Mouse (Mus musculus) liver (tissue): ENCODE results near the gene Dusp5.
"Not testable (repeated sequence)": the region's sequence is repeated elsewhere in the genome, so short reads cannot be mapped to it uniquely, and the experiment has no call there.

Experiments used
- DNase-seq: peaks from one replicate; pipeline ENCODE4 v3.0.0-alpha.2; 2020; ENCODE audit warnings: mixed read lengths

Dusp5 gene

DNA sequence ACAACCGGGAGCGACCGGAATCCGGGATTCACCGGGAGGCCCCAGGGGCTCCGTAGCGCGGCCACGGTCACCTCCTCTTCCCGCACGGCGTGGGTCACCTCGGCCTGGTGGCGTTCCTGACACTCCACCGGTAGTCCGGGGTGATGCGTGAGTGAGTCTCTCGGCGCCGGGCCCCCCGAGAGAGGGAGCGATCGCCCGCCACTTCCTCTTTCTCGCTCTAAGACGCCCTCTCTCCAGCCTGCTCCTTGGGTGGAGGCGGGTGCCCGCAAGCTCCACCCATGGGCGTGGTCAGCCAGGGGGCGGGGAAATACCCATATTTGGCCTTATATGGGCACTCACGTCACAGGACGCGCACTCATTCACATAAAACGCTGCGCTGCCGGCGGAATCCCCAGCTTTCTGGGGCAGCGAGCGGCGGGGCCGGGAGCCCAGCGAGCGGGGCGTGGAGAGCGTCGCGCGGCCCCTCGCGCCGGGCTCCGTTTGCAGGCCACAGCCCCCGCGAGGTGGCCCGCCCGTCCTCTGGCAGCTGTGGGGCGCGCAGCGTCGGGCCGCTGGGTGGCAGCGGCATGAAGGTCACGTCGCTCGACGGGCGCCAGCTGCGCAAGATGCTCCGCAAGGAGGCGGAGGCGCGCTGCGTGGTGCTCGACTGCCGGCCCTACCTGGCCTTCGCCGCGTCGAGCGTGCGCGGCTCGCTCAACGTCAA, at the start of gene Dusp5:
TSS of gene Dusp5 (plus strand) at position 358 of the 703 bp plus-strand sequence.
- DNase-seq, result peak; percentile 96

DNA sequence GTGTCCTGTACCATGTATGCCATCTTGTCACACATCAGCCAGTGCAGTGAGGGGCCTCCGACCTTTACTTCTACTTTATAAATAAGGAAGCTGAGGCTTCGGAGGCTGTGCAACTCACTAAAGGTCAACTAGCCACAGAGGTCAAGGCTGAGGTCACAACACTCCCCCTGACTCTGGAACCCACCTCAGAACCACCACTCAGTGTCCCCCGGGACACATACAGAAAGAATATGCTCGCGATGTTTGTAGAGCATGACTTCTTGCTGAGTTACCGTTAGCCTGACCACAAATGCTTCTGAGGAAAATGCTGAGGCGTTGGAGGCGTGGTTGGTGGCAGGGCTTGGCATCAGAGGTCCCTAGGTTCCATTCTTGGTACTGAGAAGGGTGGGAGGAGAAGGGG, 49.3 kb upstream of the Dusp5 start:
- DNase-seq, result no peak

DNA sequence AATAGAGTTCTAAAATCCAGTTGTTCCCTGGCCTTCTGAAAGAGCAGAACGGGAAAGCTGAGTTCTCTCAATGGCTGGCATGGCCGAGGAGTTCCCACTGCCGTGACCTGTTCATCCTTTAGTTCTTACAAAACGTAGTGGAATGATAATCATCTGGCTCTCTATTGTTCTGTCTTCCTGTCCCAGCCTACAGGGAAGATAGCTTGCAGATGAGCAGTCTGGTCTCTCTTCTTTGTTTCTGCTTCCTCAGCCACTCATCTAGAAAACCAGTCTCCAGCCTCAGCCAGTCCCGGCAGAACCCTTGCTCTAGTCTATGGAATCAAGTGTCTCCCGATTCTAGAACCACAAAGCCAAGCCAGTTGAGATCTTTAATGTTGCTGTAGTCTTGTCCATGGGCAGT, 46.8 kb upstream of the Dusp5 start:
- DNase-seq, result no peak

DNA sequence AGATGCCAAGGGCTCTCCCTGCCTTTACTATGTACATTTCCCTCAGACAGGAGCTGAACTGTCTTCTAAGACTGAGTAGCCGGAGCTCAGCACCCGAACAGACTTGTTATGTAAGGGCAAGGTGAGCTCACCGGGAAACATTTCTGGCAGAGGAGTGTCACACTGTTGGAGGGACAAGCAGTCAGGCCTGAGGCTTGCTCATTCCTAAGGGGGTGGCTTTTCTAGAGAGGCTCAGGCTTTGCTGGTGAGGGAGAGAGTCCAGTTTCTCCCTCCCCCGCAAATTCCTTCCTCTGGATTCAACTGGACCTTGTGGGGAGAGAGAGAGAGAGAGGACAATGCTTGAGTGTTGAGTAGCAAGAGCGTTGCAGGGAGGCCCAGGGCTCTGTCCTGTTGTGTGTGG, 46.4 kb upstream of the Dusp5 start:
- no peak for DNase-seq

GRCm38 (mm10) chr19:53483984-53484383, 44.9 kb upstream of the Dusp5 start:
- DNase-seq, result no peak

DNA sequence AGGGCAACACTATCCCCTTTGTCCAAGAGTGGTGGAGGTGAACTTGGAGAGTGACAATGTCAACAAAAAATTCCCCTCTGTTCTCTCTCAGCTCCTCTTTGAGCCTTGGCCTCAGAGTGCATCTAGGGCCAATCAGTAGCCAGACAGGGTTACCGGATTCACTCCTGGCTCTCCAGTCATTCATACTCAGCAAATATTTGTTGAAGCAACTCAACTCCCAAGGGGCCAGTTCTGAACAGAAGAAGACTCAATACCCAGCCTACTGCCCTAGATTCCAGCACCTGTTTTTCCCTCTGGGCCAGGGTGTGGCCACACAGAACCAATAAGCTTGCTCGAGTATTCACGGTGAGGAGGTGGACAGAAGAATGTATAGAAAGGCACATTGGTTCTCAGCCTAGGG, 44.0 kb upstream of the Dusp5 start:
- DNase-seq, result no peak

GRCm38 (mm10) chr19:53489187-53489586, 39.7 kb upstream of the Dusp5 start:
- DNase-seq, result no peak

GRCm38 (mm10) chr19:53489910-53490309, 39.0 kb upstream of the Dusp5 start:
- no peak for DNase-seq

- DNase-seq, result no peak
Observed at GRCm38 (mm10) chr19:53490898-53491297, 38.0 kb upstream of the Dusp5 start.

- peak; percentile 18 for DNase-seq
Observed at GRCm38 (mm10) chr19:53492528-53492927, 36.4 kb upstream of the Dusp5 start.

- no peak for DNase-seq
Observed at GRCm38 (mm10) chr19:53493866-53494265, 35.0 kb upstream of the Dusp5 start.

- no peak for DNase-seq
Observed at GRCm38 (mm10) chr19:53497910-53498309, 31.0 kb upstream of the Dusp5 start.

- DNase-seq, result no peak
Observed at GRCm38 (mm10) chr19:53499049-53499448, 29.9 kb upstream of the Dusp5 start.

- no peak for DNase-seq
Observed at GRCm38 (mm10) chr19:53499451-53499940, 29.4 kb upstream of the Dusp5 start.

DNA sequence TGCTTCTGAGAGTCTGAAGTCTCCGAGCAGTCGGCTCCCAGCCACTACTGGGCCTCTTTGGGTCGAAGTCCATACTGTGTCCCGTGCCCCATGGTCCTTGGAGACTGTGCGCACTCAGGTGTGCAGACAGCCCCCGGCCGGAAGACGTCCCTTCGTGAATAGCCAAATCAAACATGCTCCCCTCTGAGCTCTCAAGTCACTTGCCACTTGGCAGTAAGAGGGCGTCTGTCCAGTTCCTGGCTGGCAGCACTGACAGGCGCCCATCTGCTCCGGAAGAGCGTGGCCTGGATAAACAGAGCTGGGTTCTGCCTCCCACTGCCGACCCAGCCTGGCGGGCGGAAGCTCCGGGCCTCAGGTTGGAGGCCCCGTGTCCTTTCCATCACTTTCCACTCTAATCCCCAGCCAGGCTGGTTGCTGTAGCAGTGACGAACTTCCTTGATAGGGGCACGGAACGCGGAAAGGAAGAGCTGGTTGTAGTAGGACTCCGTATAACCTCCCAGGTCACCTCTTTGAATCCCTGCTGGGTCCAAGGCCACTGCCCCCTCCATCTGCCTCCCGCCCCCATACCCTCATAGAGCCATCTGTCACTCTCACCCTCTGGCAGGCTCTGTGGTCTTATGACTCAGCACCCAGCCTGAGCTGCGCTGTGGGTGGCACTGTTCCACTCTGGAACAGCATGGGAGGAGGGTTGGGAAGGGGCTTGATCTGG, 28.5 kb upstream of the Dusp5 start:
- DNase-seq, result no peak

DNA sequence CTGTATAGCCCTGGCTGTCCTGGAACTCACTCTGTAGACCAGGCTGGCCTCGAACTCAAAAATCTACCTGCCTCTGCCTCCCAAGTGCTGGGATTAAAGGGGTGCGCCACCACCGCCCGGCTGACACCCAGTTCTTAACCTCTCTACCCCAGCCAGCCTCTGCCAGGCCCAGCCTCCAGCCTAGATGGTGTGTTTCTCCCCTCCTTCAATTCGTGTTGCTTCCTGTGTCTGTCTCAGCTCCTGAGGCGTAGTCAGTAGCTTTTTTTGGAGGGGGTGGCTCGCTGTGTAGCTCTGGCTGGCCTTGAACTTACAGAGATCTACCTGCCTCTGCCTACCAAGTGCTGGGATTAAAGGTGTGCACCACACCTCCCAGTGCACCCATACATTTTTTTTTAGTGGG, 27.7 kb upstream of the Dusp5 start:
- not testable (repeated sequence) for DNase-seq

- DNase-seq, result no peak
Observed at GRCm38 (mm10) chr19:53501765-53502164, 27.1 kb upstream of the Dusp5 start.

GRCm38 (mm10) chr19:53502891-53503371, 26.0 kb upstream of the Dusp5 start:
- DNase-seq, result no peak

DNA sequence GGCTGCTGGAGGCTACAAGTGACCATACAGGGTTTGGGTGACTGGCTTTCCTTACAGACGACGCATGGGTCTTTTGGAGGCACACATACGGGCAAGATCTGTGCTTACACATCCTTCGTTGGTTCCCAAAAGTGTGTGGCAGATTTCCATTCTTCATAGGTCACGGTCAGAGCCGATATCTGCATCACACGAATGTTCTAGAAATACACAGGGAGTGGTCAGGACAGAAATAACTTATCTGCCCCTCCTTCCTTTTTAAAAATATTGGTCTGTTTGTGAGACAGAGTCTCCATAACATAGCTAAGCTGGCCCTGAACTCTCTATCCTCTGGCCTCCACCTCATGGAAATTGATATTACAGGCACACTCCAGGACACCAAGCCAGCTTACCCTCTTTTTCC, 24.7 kb upstream of the Dusp5 start:
- DNase-seq, result no peak

- DNase-seq, result no peak
Observed at GRCm38 (mm10) chr19:53505728-53506127, 23.2 kb upstream of the Dusp5 start.

DNA sequence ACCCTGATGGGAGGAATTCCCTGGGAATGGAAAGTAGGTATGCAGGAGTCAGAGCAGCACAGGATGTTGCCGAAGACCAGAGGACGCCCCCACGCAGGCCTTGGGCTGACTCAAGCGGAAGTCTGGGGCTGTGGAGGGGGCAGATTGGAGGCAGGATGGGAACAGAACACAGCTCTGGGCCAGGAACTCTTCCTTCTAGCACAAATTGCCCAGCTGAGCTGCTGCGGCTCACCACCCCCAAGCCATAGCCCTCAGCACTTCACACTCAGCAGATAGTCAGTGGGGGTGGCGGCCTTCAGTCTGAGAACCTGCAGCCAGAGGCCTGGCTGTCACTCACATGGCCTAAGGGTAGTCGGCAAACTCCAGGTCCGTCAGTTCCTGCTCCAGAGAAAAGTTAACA, 21.4 kb upstream of the Dusp5 start:
- peak; percentile 29 for DNase-seq

GRCm38 (mm10) chr19:53511244-53511934, 17.5 kb upstream of the Dusp5 start:
- DNase-seq, result no peak

DNA sequence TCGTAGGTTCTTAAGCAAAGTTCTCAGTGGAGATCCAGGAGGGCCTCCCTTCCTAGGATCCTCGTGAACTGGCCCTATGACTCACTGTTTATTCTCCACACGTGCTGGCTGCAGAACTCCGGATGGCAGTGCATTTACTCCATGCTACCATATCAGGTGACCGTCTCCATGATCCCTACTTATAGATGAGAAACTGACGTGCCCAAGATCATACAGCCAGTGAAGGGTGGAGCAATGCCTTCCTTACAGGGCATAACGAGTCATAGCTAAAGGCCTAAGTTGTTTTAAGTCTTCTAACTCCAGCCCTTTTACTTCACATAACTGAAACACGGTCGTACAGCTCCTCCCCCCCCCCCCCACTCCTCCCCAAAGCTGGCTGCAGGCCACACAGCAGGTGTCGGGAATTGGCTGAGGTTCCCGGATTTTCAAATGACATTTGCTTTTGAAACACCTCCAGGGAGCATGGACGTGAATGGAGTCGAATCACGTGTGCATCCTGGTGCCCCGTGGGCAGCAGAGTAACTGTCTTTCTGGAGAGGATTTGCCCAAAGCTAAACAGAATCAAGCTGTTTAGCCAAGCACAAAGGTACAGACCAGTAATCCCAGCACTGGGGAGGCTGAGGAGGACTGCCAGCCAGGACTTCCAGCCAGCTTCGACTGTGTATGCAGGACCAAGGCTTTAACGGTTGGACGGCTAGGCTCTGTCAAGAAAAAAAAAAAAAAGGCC, 11.4 kb upstream of the Dusp5 start:
- no peak for DNase-seq
